Mouse (Mus musculus): Measurements from ENCODE around the gene Slc28a1. TPM values are rescaled to one million over a fixed set of nuclear protein-coding genes. Genes with fewer than 3 reads are reported as not detected.
"Not testable (repeated sequence)": the region's sequence is repeated elsewhere in the genome, so short reads cannot be mapped to it uniquely, and the experiment has no call there.

The Slc28a1 gene
- polyA plus RNA-seq, 1 experiment from 2014 or later, result not detected

DNA sequence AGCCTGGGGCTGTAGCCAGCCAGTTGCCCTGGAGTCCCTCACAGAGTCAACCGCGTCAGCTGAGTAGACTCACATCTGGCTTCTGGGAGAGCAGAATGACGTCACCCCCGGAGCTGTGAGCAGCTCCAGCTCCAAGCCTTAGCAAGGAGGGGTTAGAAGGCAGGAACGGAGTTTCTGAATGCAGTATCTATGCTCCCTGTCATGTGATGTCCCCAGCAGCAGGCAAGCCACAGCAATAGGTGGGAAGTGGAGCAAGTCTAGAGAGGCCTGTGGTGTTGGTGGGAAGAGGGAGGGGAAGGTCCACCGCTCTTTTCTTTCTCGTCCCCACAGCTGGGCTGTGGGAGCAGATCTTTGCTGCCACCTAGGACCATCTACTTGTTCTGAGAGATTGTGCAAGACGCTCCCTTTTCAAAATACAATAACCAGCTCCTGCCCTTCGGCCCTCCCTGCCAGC lies 20.0 kb downstream of the Slc28a1 start:
- ATAC-seq (ENCODE audit: insufficient read depth) (peak; percentile 90), DNase-seq (peak; percentile 90)
- Histone ChIP-seq H3K4me3 (ENCODE audit: low read depth, low read length) (no peak overlapping the region), H3K27me3 (ENCODE audit: insufficient read depth, low read length) (no peaks in the 10 kb centered on the region), H3K27ac (ENCODE audit: low read depth) (peak overlapping the region; percentile 43), H3K4me2 (peak overlapping the region; percentile 52), H3K9me3 (ENCODE audit: low read depth, low read length) (no peaks in the 10 kb centered on the region), H3K36me3 (ENCODE audit: insufficient read depth) (no peaks in the 10 kb centered on the region), H3K9ac (0 out of 2 replicates have a peak overlapping the region, but pooled peaks have one; percentile 24), H3K4me1 (ENCODE audit: insufficient read depth) (peaks cover 3% of the 10 kb centered on the region)
- 7% methylated on average over 9 of the region's 9 CpGs for WGBS
- TF ChIP-seq CTCF (IDR thresholded peaks at IDR 0.05; ENCODE audit: low read depth), result peak; percentile 47; the same call in 1 of the 2 replicates

DNA sequence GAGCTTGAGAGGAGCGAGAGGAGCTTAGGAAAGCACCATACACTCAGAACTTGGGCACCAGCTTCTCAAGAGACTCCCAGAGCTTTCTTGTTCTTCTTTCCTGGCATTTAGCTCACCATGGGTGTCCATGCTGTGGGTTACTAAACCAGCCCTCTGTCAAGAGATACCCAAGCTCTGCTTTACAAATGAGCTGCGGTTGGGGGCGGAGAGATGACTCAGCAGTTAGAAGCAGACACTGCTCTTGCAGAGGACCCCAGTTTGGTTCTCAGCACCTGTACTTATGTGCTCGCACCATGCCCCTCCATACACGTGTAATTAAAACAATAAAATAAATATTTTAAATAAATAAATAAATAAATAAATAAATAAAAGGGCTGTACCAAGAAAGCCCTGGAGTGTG lies 22.7 kb downstream of the Slc28a1 start:
- H3K36me3 ChIP-seq (ENCODE audit: insufficient read depth), result no peaks in the 10 kb centered on the region
- H3K27ac ChIP-seq (ENCODE audit: low read depth), result no peak overlapping the region
- H3K9ac ChIP-seq, result no peak overlapping the region
- no peak overlapping the region for H3K4me3 ChIP-seq (ENCODE audit: low read depth, low read length)
- WGBS, result 83% methylated on average over 5 of the region's 5 CpGs
- no peak overlapping the region for H3K4me2 ChIP-seq
- ATAC-seq (ENCODE audit: insufficient read depth) (no peak), DNase-seq (no peak)
- H3K9me3 ChIP-seq (ENCODE audit: low read depth, low read length), result no peaks in the 10 kb centered on the region
- TF ChIP-seq CTCF (IDR thresholded peaks at IDR 0.05; ENCODE audit: low read depth), result no peak
- peaks cover 3% of the 10 kb centered on the region for H3K4me1 ChIP-seq (ENCODE audit: insufficient read depth)
- no peaks in the 10 kb centered on the region for H3K27me3 ChIP-seq (ENCODE audit: insufficient read depth, low read length)

DNA sequence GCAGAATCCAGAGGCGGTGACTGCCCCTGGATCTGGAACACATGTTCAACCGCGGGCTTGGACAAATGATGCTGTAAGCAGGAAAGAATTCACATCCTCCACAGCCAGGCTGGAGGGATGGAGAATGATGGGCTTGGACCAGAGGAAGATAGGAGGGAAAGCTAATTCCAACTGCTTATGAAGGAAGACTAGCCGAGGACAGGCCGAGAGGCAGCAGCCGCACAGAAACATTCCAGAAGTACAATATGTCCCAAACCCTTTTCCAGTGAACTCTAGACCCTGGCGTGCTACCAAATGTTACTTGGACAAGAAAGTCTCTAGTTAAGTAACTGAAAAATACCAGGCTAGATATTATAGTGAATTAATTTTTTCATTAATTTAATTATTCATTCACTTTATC lies 24.5 kb downstream of the Slc28a1 start:
- Histone ChIP-seq H3K4me3 (ENCODE audit: low read depth, low read length) (no peak overlapping the region), H3K9me3 (ENCODE audit: low read depth, low read length) (no peaks in the 10 kb centered on the region), H3K9ac (no peak overlapping the region), H3K4me1 (ENCODE audit: insufficient read depth) (peaks cover 3% of the 10 kb centered on the region), H3K36me3 (ENCODE audit: insufficient read depth) (no peaks in the 10 kb centered on the region), H3K27ac (ENCODE audit: low read depth) (no peak overlapping the region), H3K27me3 (ENCODE audit: insufficient read depth, low read length) (no peaks in the 10 kb centered on the region), H3K4me2 (no peak overlapping the region)
- ATAC-seq (ENCODE audit: insufficient read depth) (no peak), DNase-seq (peak; percentile 55)
- 62% methylated on average over 7 of the region's 7 CpGs for WGBS
- no peak for TF ChIP-seq CTCF (IDR thresholded peaks at IDR 0.05; ENCODE audit: low read depth)

DNA sequence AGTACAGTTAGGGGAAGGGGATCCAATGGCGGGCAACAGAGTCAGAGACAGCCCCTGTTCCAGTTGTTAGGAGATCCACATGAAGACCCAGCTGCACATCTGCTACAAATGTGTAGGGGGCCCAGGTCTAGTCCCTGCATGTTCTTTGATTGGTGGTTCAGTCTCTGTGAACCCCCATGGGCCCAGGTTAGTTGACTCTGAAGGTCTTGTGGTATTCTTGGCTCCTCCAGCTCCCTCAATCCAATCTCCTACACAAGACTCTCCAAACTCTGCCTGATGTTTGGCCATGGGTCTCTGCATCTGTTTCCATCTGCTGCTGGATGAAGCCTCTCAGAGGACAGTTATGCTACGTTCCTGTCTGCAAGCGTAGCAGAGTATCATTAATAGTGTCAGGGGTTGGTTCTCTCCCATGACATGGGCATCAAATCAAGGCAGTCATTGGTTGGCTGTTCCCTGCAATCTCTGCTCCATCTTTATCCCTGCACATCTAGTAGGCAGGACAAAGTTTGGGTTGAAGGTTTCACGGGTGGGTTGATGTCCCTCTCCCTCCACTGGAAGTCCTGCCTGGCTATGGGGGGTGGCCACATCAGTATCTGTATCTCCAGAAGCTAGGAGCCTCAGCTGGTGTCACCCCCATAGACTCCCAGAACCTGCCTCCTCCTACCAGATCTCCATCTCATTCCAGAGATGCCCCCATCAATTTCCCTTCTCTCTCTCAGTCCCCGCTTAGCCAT lies 25.2 kb downstream of the Slc28a1 start:
- H3K4me1 ChIP-seq (ENCODE audit: insufficient read depth), result no peaks in the 10 kb centered on the region; the same call in 1 of the 2 replicates
- no peak overlapping the region for H3K27ac ChIP-seq (ENCODE audit: low read depth)
- no peaks in the 10 kb centered on the region for H3K9me3 ChIP-seq (ENCODE audit: low read depth, low read length)
- no peak overlapping the region for H3K4me2 ChIP-seq
- no peak for TF ChIP-seq CTCF (IDR thresholded peaks at IDR 0.05; ENCODE audit: low read depth)
- DNase-seq, result no peak
- ATAC-seq (ENCODE audit: insufficient read depth), result no peak
- WGBS, result 79% methylated on average over 5 of the region's 5 CpGs
- no peaks in the 10 kb centered on the region for H3K27me3 ChIP-seq (ENCODE audit: insufficient read depth, low read length)
- no peak overlapping the region for H3K9ac ChIP-seq
- no peak overlapping the region for H3K4me3 ChIP-seq (ENCODE audit: low read depth, low read length)
- no peaks in the 10 kb centered on the region for H3K36me3 ChIP-seq (ENCODE audit: insufficient read depth)

DNA sequence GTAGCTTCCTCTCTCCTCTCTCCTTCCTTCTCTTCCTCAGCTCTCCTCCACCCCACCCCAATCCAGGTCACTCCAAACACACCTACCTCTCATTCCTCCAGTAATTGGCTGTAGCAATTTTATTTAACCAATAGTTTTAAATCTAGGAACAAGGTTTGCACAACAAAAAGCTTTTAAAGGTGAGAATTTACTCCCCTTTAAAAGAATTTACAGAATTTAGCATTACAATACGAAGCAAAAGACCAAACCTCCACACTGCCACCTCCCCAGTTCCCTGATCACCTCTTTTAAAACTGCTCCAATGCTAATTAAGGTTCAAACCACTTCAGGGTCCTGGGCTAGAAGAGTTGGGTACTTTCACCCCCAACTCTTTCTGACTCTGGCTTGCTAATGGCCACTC lies 26.9 kb downstream of the Slc28a1 start:
- WGBS, result 64% methylated on average over 1 of the region's 1 CpGs

DNA sequence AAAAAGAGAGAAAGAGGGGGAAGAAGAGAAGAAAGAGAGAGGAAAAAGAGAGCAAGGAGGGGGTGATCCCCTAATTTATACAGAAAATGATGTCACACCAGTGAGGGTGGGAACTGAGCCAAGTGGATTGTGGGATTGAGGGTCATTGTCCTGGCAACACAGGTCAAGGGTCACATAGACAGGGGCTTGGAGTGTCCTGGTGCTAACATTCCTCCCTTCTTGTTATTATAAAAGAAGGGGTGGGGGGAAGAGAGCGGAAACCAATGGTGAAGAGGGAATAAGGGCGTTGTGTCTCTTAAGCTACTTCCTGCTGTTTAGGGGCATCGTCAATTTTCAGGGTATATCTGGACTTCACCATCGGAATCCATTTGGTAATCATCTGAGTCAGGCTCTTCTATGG lies 28.5 kb downstream of the Slc28a1 start:
- not testable (repeated sequence) for H3K4me1 ChIP-seq (ENCODE audit: insufficient read depth); DNase-seq; H3K36me3 ChIP-seq (ENCODE audit: insufficient read depth); H3K4me3 ChIP-seq (ENCODE audit: low read depth, low read length); H3K27ac ChIP-seq (ENCODE audit: low read depth); ATAC-seq (ENCODE audit: insufficient read depth); H3K4me2 ChIP-seq; H3K27me3 ChIP-seq (ENCODE audit: insufficient read depth, low read length); H3K9ac ChIP-seq; H3K9me3 ChIP-seq (ENCODE audit: low read depth, low read length)
- WGBS, result 56% methylated on average over 4 of the region's 4 CpGs

More for the DNA sequence above, 26.9 kb downstream of the Slc28a1 start:
- ATAC-seq (ENCODE audit: insufficient read depth) (no peak), DNase-seq (no peak)
- Histone ChIP-seq H3K4me2 (no peak overlapping the region), H3K27me3 (ENCODE audit: insufficient read depth, low read length) (no peaks in the 10 kb centered on the region), H3K4me1 (ENCODE audit: insufficient read depth) (no peaks in the 10 kb centered on the region), H3K4me3 (ENCODE audit: low read depth, low read length) (no peak overlapping the region), H3K36me3 (ENCODE audit: insufficient read depth) (no peaks in the 10 kb centered on the region), H3K9ac (no peak overlapping the region), H3K27ac (ENCODE audit: low read depth) (no peak overlapping the region), H3K9me3 (ENCODE audit: low read depth, low read length) (no peaks in the 10 kb centered on the region)
- no peak for TF ChIP-seq CTCF (IDR thresholded peaks at IDR 0.05; ENCODE audit: low read depth)

DNA sequence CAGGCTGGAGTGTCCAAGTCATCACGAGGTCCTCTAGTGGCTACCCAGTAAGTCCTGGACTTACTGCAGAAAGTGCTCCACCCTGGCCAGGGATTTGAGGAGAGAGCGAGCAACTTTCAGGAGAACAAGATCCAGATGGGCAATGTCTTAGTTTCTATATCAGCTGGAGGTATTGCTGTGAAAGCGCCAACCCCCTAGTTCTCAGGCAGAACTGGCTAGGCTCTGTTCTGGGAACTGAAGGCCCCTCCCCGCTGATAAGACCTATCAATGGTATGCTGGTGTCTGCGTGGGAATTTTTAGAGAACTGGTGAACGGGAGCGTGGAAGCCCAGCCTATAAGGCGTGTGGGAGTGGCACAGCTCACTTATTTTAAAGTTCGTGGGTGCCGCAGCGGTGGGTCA lies 35.2 kb downstream of the Slc28a1 start:
- Histone ChIP-seq H3K4me2 (no peak overlapping the region), H3K27me3 (ENCODE audit: insufficient read depth, low read length) (no peaks in the 10 kb centered on the region), H3K4me1 (ENCODE audit: insufficient read depth) (no peaks in the 10 kb centered on the region), H3K9ac (no peak overlapping the region), H3K27ac (ENCODE audit: low read depth) (no peak overlapping the region), H3K4me3 (ENCODE audit: low read depth, low read length) (no peak overlapping the region), H3K9me3 (ENCODE audit: low read depth, low read length) (no peaks in the 10 kb centered on the region), H3K36me3 (ENCODE audit: insufficient read depth) (no peaks in the 10 kb centered on the region)
- DNase-seq, result no peak
- WGBS, result 74% methylated on average over 11 of the region's 11 CpGs
- TF ChIP-seq CTCF (IDR thresholded peaks at IDR 0.05; ENCODE audit: low read depth), result no peak
- ATAC-seq (ENCODE audit: insufficient read depth), result no peak
